Mouse (Mus musculus) intestine, postnatal 0 days (tissue): ENCODE measurements around the gene Milr1. TPM values are rescaled to one million over a fixed set of nuclear protein-coding genes. Genes with fewer than 3 reads are reported as not detected.

Experiments
- ATAC-seq: fragments of 200-750 bp; cut with Nextera tagmentation; 2 replicates; pipeline ENCODE4 v1.8.0; 2017; ENCODE audit warnings: mild to moderate bottlenecking, moderate TSS enrichment, moderate library complexity
- H3K27ac ChIP-seq: fragments of 300-500 bp; sonication (generic); 2 replicates; pipeline ENCODE4 v1.5.1; 2014; ENCODE audit warnings: mild to moderate bottlenecking, low read depth, low read length, moderate library complexity
- H3K27me3 ChIP-seq: fragments of 300-500 bp; sonication (generic); replicated peaks from 2 replicates; pipeline ENCODE4 v1.6.1; 2014; ENCODE audit warnings: low read length, mixed read lengths; ENCODE audit not compliant: control insufficient read depth, insufficient read depth
- H3K36me3 ChIP-seq: fragments of 300-500 bp; sonication (generic); 2 replicates; pipeline ENCODE4 v1.6.1; 2014; ENCODE audit warnings: mild to moderate bottlenecking, moderate library complexity; ENCODE audit not compliant: control insufficient read depth, insufficient read depth
- H3K4me1 ChIP-seq: fragments of 300-500 bp; sonication (generic); replicated peaks from 2 replicates; pipeline ENCODE4 v1.6.1; 2014; ENCODE audit warnings: antibody characterized with exemption, low read length, mixed read lengths; ENCODE audit not compliant: control insufficient read depth, insufficient read depth
- H3K4me2 ChIP-seq: fragments of 300-500 bp; sonication (generic); replicated peaks from 2 replicates; pipeline ENCODE4 v1.6.1; 2014; ENCODE audit warnings: low read depth, mild to moderate bottlenecking, moderate library complexity
- H3K4me3 ChIP-seq: fragments of 300-500 bp; sonication (generic); 2 replicates; pipeline ENCODE4 v1.5.1; 2014; ENCODE audit warnings: low read depth, low read length
- H3K9ac ChIP-seq: fragments of 300-500 bp; sonication (generic); 2 replicates; pipeline ENCODE4 v1.6.1; 2014; ENCODE audit warnings: mild to moderate bottlenecking, low read depth, low read length
- H3K9me3 ChIP-seq: fragments of 300-500 bp; sonication (generic); 2 replicates; pipeline ENCODE4 v1.6.1; 2016; ENCODE audit warnings: mixed run types; ENCODE audit not compliant: control insufficient read depth
- CTCF ChIP-seq: sonication (generic); IDR thresholded peaks from 2 replicates; pipeline ENCODE4 v1.5.1; 2016; ENCODE audit warnings: low read depth, mild to moderate bottlenecking, control low read depth, antibody characterized with exemption, moderate library complexity
- WGBS: fragments of 180-500 bp; shearing (Covaris S2); extraction: QIAGEN DNeasy Blood & Tissue Kit; methylation state at CpG from one replicate; pipeline ENCODE4 v1.1.7; 2014; 5-methylcytosine and 5-hydroxymethylcytosine counted together
- polyA plus RNA-seq: library from polyadenylated mRNA; unstranded; fragments of >200 nt; fragmentation: Nextera tagmentation; extraction: Ambion mirVana; gene quantifications from 2 replicates; pipeline ENCODE4 v1.2.1, GENCODE M21; 2015

Milr1 gene
- 1.3 and 1.9 TPM in 2 replicates for polyA plus RNA-seq

- H3K27ac ChIP-seq = no peak within 1 kb of the TSS
- no peak for TF ChIP-seq CTCF
- WGBS = 78% methylated on average over 17 of the region's 17 CpGs
- H3K4me2 ChIP-seq = no peak within 1 kb of the TSS
- H3K9ac ChIP-seq = no peak within 1 kb of the TSS
- no peaks in the 10 kb centered on the region for H3K36me3 ChIP-seq
- no peaks in the 10 kb centered on the region for H3K4me1 ChIP-seq
- ATAC-seq = no peak
- H3K4me3 ChIP-seq = no peak within 1 kb of the TSS
- no peaks in the 10 kb centered on the region for H3K27me3 ChIP-seq
- H3K9me3 ChIP-seq = no peaks in the 10 kb centered on the region
Measured at GRCm38 (mm10) chr11:106751039-106752018, at the start of gene Milr1. Gene Milr1, plus strand, starts transcription at chr11:106751226.

GRCm38 (mm10) chr11:106701589-106701988 lies 49.4 kb upstream of the Milr1 start:
- ATAC-seq = no peak
- no peaks in the 10 kb centered on the region for H3K27me3 ChIP-seq
- no peak overlapping the region for H3K9ac ChIP-seq
- no peak overlapping the region for H3K4me2 ChIP-seq
- H3K4me1 ChIP-seq = no peaks in the 10 kb centered on the region
- no peaks in the 10 kb centered on the region for H3K36me3 ChIP-seq
- H3K9me3 ChIP-seq = no peaks in the 10 kb centered on the region
- H3K4me3 ChIP-seq = no peak overlapping the region
- no peak overlapping the region for H3K27ac ChIP-seq
- WGBS = 76% methylated on average over 9 of the region's 9 CpGs
- no peak for TF ChIP-seq CTCF

GRCm38 (mm10) chr11:106702584-106702983 lies 48.4 kb upstream of the Milr1 start:
- Histone ChIP-seq H3K27ac (no peak overlapping the region), H3K36me3 (no peaks in the 10 kb centered on the region), H3K9ac (no peak overlapping the region), H3K27me3 (no peaks in the 10 kb centered on the region), H3K4me1 (no peaks in the 10 kb centered on the region), H3K4me3 (no peak overlapping the region), H3K9me3 (no peaks in the 10 kb centered on the region), H3K4me2 (no peak overlapping the region)
- ATAC-seq = no peak
- no peak for TF ChIP-seq CTCF
- WGBS = 88% methylated on average over 3 of the region's 3 CpGs

- Histone ChIP-seq H3K27me3 (no peaks in the 10 kb centered on the region), H3K4me2 (no peak overlapping the region), H3K4me1 (0 out of 2 replicates have a peak, but pooled peaks cover 3% of the 10 kb centered on the region), H3K36me3 (no peaks in the 10 kb centered on the region), H3K9ac (no peak overlapping the region), H3K27ac (no peak overlapping the region; the same call in 1 of the 2 replicates), H3K9me3 (no peaks in the 10 kb centered on the region), H3K4me3 (no peak overlapping the region)
- TF ChIP-seq CTCF = no peak
- 72% methylated on average over 7 of the region's 7 CpGs for WGBS
- ATAC-seq = no peak
Measured at GRCm38 (mm10) chr11:106703931-106704330, 47.1 kb upstream of the Milr1 start.

- no peak for TF ChIP-seq CTCF
- no peaks in the 10 kb centered on the region for H3K9me3 ChIP-seq
- H3K27me3 ChIP-seq = no peaks in the 10 kb centered on the region
- no peak for ATAC-seq
- H3K36me3 ChIP-seq = no peaks in the 10 kb centered on the region
- no peak overlapping the region for H3K4me3 ChIP-seq
- H3K4me1 ChIP-seq = peaks cover 3% of the 10 kb centered on the region; the same call in 1 of the 2 replicates
- WGBS = 66% methylated on average over 9 of the region's 9 CpGs
- no peak overlapping the region for H3K9ac ChIP-seq
- H3K4me2 ChIP-seq = no peak overlapping the region
- no peak overlapping the region; the same call in 1 of the 2 replicates for H3K27ac ChIP-seq
Measured at GRCm38 (mm10) chr11:106704399-106705111, 46.5 kb upstream of the Milr1 start.

- Histone ChIP-seq H3K36me3 (no peaks in the 10 kb centered on the region), H3K27me3 (no peaks in the 10 kb centered on the region), H3K4me2 (no peak overlapping the region), H3K27ac (no peak overlapping the region), H3K9me3 (no peaks in the 10 kb centered on the region), H3K4me1 (peaks cover 3% of the 10 kb centered on the region; the same call in 1 of the 2 replicates), H3K4me3 (no peak overlapping the region), H3K9ac (no peak overlapping the region)
- no peak for ATAC-seq
- no peak for TF ChIP-seq CTCF
- 46% methylated on average over 4 of the region's 4 CpGs for WGBS
Measured at GRCm38 (mm10) chr11:106706212-106706611, 44.8 kb upstream of the Milr1 start.
